Mouse (Mus musculus) liver, postnatal 0 days (tissue): Measurements from ENCODE around the gene 4933417A18Rik. TPM values are rescaled to one million over a fixed set of nuclear protein-coding genes. Genes with fewer than 3 reads are reported as not detected.
"Not testable (repeated sequence)": the region's sequence is repeated elsewhere in the genome, so short reads cannot be mapped to it uniquely, and the experiment has no call there.

Experiments
- ATAC-seq: fragments of 200-750 bp; cut with Nextera tagmentation; 2 replicates; pipeline ENCODE4 v1.8.0; 2017; ENCODE audit warnings: mild to moderate bottlenecking, moderate library complexity
- DNase-seq: peaks from one replicate; pipeline ENCODE4 v3.0.0-alpha.2; 2016
- H3K27ac ChIP-seq: fragments of 300-500 bp; sonication (generic); 2 replicates; pipeline ENCODE4 v1.5.1; 2014; ENCODE audit warnings: antibody characterized with exemption, moderate library complexity, mild to moderate bottlenecking, low read depth
- H3K27me3 ChIP-seq: fragments of 300-500 bp; sonication (generic); 2 replicates; pipeline ENCODE4 v1.6.1; 2014; ENCODE audit warnings: low read length, control low read depth, mixed read lengths; ENCODE audit not compliant: insufficient read depth
- H3K36me3 ChIP-seq: fragments of 300-500 bp; sonication (generic); replicated peaks from 2 replicates; pipeline ENCODE4 v1.6.1; 2014; ENCODE audit warnings: mild to moderate bottlenecking, control low read depth, low read length, moderate library complexity, mixed read lengths; ENCODE audit not compliant: insufficient read depth
- H3K4me1 ChIP-seq: fragments of 300-500 bp; sonication (generic); 2 replicates; pipeline ENCODE4 v1.6.1; 2014; ENCODE audit warnings: antibody characterized with exemption, mild to moderate bottlenecking, control low read depth; ENCODE audit not compliant: insufficient read depth
- H3K4me2 ChIP-seq: fragments of 300-500 bp; sonication (generic); 2 replicates; pipeline ENCODE4 v1.6.1; 2014; ENCODE audit warnings: low read depth, mild to moderate bottlenecking, low read length, moderate library complexity, mixed read lengths
- H3K4me3 ChIP-seq: fragments of 300-500 bp; sonication (generic); 2 replicates; pipeline ENCODE4 v1.5.1; 2014; ENCODE audit warnings: low read depth, low read length
- H3K9ac ChIP-seq: fragments of 300-500 bp; sonication (generic); replicated peaks from 2 replicates; pipeline ENCODE4 v1.6.1; 2014; ENCODE audit warnings: mild to moderate bottlenecking, moderate library complexity
- H3K9me3 ChIP-seq: fragments of 300-500 bp; sonication (generic); 2 replicates; pipeline ENCODE4 v1.6.1; 2016; ENCODE audit warnings: mild to moderate bottlenecking, control low read depth, low read length, mixed read lengths
- CTCF ChIP-seq: sonication (generic); IDR thresholded peaks from 2 replicates; pipeline ENCODE4 v1.5.1; 2016; ENCODE audit warnings: antibody characterized with exemption, low read depth
- EP300 ChIP-seq: IDR thresholded peaks from 2 replicates; pipeline ENCODE4 v1.6.1; 2016; ENCODE audit warnings: antibody characterized with exemption, low read depth, mild to moderate bottlenecking
- WGBS: fragments of 180-500 bp; shearing (Covaris S2); extraction: QIAGEN DNeasy Blood & Tissue Kit; methylation state at CpG from one replicate; pipeline ENCODE4 v1.1.7; 2014; ENCODE audit not compliant: insufficient replicate concordance; 5-methylcytosine and 5-hydroxymethylcytosine counted together
- polyA plus RNA-seq: library from polyadenylated mRNA; unstranded; fragments of >200 nt; fragmentation: Nextera tagmentation; extraction: Ambion mirVana; gene quantifications from 2 replicates; pipeline ENCODE4 v1.2.1, GENCODE M21; 2015

The 4933417A18Rik gene
- polyA plus RNA-seq, 1 experiment from 2014 or later, result not detected

- 0 out of 2 replicates have a peak, but pooled peaks cover 2% of the 10 kb centered on the region for H3K27me3 ChIP-seq
- no peak for TF ChIP-seq EP300
- no peaks in the 10 kb centered on the region for H3K36me3 ChIP-seq
- no peaks in the 10 kb centered on the region for H3K9me3 ChIP-seq
- no peak for DNase-seq
- WGBS, result 36% methylated on average over 9 of the region's 9 CpGs
- peaks cover 4% of the 10 kb centered on the region; the same call in 1 of the 2 replicates for H3K4me1 ChIP-seq
- no peak overlapping the region for H3K4me3 ChIP-seq
- ATAC-seq, result no peak
- no peak overlapping the region for H3K4me2 ChIP-seq
- no peak overlapping the region for H3K9ac ChIP-seq
- H3K27ac ChIP-seq, result no peak overlapping the region
These were observed 9.6 kb upstream of the 4933417A18Rik start for GRCm38 (mm10) chr13:34914614-34915013.

- H3K4me1 ChIP-seq, result peaks cover 4% of the 10 kb centered on the region; the same call in 1 of the 2 replicates
- H3K9me3 ChIP-seq, result no peaks in the 10 kb centered on the region
- H3K36me3 ChIP-seq, result no peaks in the 10 kb centered on the region
- DNase-seq, result peak; percentile 16
- peak overlapping the region; percentile 63 for H3K4me2 ChIP-seq
- H3K9ac ChIP-seq, result no peak overlapping the region
- no peak overlapping the region for H3K27ac ChIP-seq
- WGBS, result 41% methylated on average over 37 of the region's 37 CpGs
- H3K4me3 ChIP-seq, result peak overlapping the region; percentile 33
- ATAC-seq, result no peak
- 0 out of 2 replicates have a peak, but pooled peaks cover 2% of the 10 kb centered on the region for H3K27me3 ChIP-seq
- no peak for TF ChIP-seq EP300
- no peak for TF ChIP-seq CTCF
These were observed 7.6 kb upstream of the 4933417A18Rik start for GRCm38 (mm10) chr13:34916520-34917167.

- no peaks in the 10 kb centered on the region for H3K27me3 ChIP-seq
- H3K4me3 ChIP-seq, result no peak overlapping the region
- H3K9ac ChIP-seq, result no peak overlapping the region
- no peaks in the 10 kb centered on the region for H3K4me1 ChIP-seq
- H3K9me3 ChIP-seq, result no peaks in the 10 kb centered on the region
- WGBS, result 73% methylated on average over 10 of the region's 10 CpGs
- ATAC-seq (no peak), DNase-seq (no peak)
- TF ChIP-seq EP300, result no peak
- no peak for TF ChIP-seq CTCF
- H3K4me2 ChIP-seq, result no peak overlapping the region
- no peaks in the 10 kb centered on the region for H3K36me3 ChIP-seq
- no peak overlapping the region for H3K27ac ChIP-seq
These were observed 10.9 kb downstream of the 4933417A18Rik start for GRCm38 (mm10) chr13:34934931-34935644.

- ATAC-seq (no peak), DNase-seq (no peak)
- no peak overlapping the region for H3K4me2 ChIP-seq
- H3K4me1 ChIP-seq, result no peaks in the 10 kb centered on the region
- H3K4me3 ChIP-seq, result no peak overlapping the region
- no peak overlapping the region for H3K27ac ChIP-seq
- H3K36me3 ChIP-seq, result no peaks in the 10 kb centered on the region
- no peak for TF ChIP-seq CTCF
- no peak for TF ChIP-seq EP300
- H3K9me3 ChIP-seq, result no peaks in the 10 kb centered on the region
- no peak overlapping the region for H3K9ac ChIP-seq
- no peaks in the 10 kb centered on the region for H3K27me3 ChIP-seq
These were observed 18.2 kb downstream of the 4933417A18Rik start for GRCm38 (mm10) chr13:34942370-34942769.

- not testable (repeated sequence) for H3K4me2 ChIP-seq, H3K36me3 ChIP-seq, H3K4me3 ChIP-seq, H3K9ac ChIP-seq, H3K4me1 ChIP-seq, ATAC-seq, H3K9me3 ChIP-seq, H3K27me3 ChIP-seq, H3K27ac ChIP-seq, DNase-seq
- WGBS, result 58% methylated on average over 2 of the region's 2 CpGs
These were observed 27.2 kb downstream of the 4933417A18Rik start for GRCm38 (mm10) chr13:34951437-34951836.

GRCm38 (mm10) chr13:34956901-34957300, 32.7 kb downstream of the 4933417A18Rik start:
- no peak for DNase-seq
- Histone ChIP-seq H3K4me1 (no peaks in the 10 kb centered on the region), H3K27me3 (no peaks in the 10 kb centered on the region), H3K36me3 (no peaks in the 10 kb centered on the region), H3K4me3 (no peak overlapping the region), H3K9ac (no peak overlapping the region), H3K27ac (no peak overlapping the region), H3K9me3 (no peaks in the 10 kb centered on the region), H3K4me2 (no peak overlapping the region)
- WGBS, result 77% methylated on average over 4 of the region's 4 CpGs
- TF ChIP-seq EP300 (no peak), CTCF (no peak)
- ATAC-seq, result no peak

GRCm38 (mm10) chr13:34958158-34958557, 33.9 kb downstream of the 4933417A18Rik start:
- H3K9ac ChIP-seq, H3K4me1 ChIP-seq, H3K36me3 ChIP-seq, DNase-seq, H3K4me2 ChIP-seq, H3K9me3 ChIP-seq, H3K27ac ChIP-seq, H3K4me3 ChIP-seq, H3K27me3 ChIP-seq, ATAC-seq: not testable (repeated sequence)
- WGBS, result 85% methylated on average over 3 of the region's 3 CpGs
